Mouse (Mus musculus): ENCODE data around the gene Btbd35f13.
"Not testable (repeated sequence)": the region's sequence is repeated elsewhere in the genome, so short reads cannot be mapped to it uniquely, and the experiment has no call there.

The Btbd35f13 gene

GRCm38 (mm10) chrX:33656872-33657271, at the start of gene Btbd35f13:
Btbd35f13 (plus strand) TSS chrX:33657172.
- DNase-seq (ENCODE audit: low spot score) = not testable (repeated sequence)

- DNase-seq (ENCODE audit: low spot score) = not testable (repeated sequence)
Observed at GRCm38 (mm10) chrX:33702249-33702648, 45.3 kb downstream of the Btbd35f13 start, which contains the start of gene Btbd35f14. Btbd35f14 (minus strand) TSS chrX:33702349.

All from T-cell, adult 2 months (primary cell).